Mouse (Mus musculus) T-cell, adult 2 months (primary cell): ENCODE measurements around the gene Rspo4.

Experiments used
- DNase-seq: peaks from one replicate; pipeline ENCODE4 v3.0.0; 2022; ENCODE audit warnings: low spot score

Gene Rspo4

GRCm38 (mm10) chr2:151910919-151911500 lies 68.3 kb downstream of the Rspo4 start, which contains the start of gene Angpt4:
Gene Angpt4, plus strand, starts transcription at chr2:151911210.
- DNase-seq, result no peak

GRCm38 (mm10) chr2:151911751-151912150 lies 69.0 kb downstream of the Rspo4 start:
- no peak for DNase-seq

GRCm38 (mm10) chr2:151914120-151914519 lies 71.4 kb downstream of the Rspo4 start:
- no peak for DNase-seq

GRCm38 (mm10) chr2:151915111-151915510 lies 72.4 kb downstream of the Rspo4 start:
- no peak for DNase-seq

- DNase-seq, result no peak
These were observed 73.5 kb downstream of the Rspo4 start for GRCm38 (mm10) chr2:151916061-151916831.

GRCm38 (mm10) chr2:151919140-151919539 lies 76.4 kb downstream of the Rspo4 start:
- DNase-seq, result no peak

GRCm38 (mm10) chr2:151921068-151921467 lies 78.3 kb downstream of the Rspo4 start:
- no peak for DNase-seq

GRCm38 (mm10) chr2:151921596-151921995 lies 78.9 kb downstream of the Rspo4 start:
- no peak for DNase-seq
